Mouse (Mus musculus) hindbrain, postnatal 0 days (tissue): ENCODE measurements around the gene Lclat1. TPM values are rescaled to one million over a fixed set of nuclear protein-coding genes. Genes with fewer than 3 reads are reported as not detected.

ENCODE experiments used
- ATAC-seq: fragments of 200-750 bp; cut with Nextera tagmentation; 2 replicates; pipeline ENCODE4 v1.8.0; 2017; ENCODE audit warnings: mild to moderate bottlenecking, moderate TSS enrichment, moderate library complexity
- DNase-seq: peaks from one replicate; pipeline ENCODE4 v3.0.0-alpha.2; 2015; ENCODE audit warnings: low spot score
- H3K27ac ChIP-seq: fragments of 300-500 bp; sonication (generic); 2 replicates; pipeline ENCODE4 v1.5.1; 2014; ENCODE audit warnings: mild to moderate bottlenecking
- H3K27me3 ChIP-seq: fragments of 300-500 bp; sonication (generic); 2 replicates; pipeline ENCODE4 v1.6.1; 2014; ENCODE audit warnings: low read length, mixed read lengths; ENCODE audit not compliant: insufficient read depth
- H3K36me3 ChIP-seq: fragments of 300-500 bp; sonication (generic); 2 replicates; pipeline ENCODE4 v1.6.1; 2014; ENCODE audit warnings: low read length, mixed read lengths; ENCODE audit not compliant: insufficient read depth
- H3K4me1 ChIP-seq: fragments of 300-500 bp; sonication (generic); 2 replicates; pipeline ENCODE4 v1.6.1; 2014; ENCODE audit warnings: antibody characterized with exemption, low read length, mixed read lengths; ENCODE audit not compliant: insufficient read depth
- H3K4me2 ChIP-seq: fragments of 300-500 bp; sonication (generic); 2 replicates; pipeline ENCODE4 v1.6.1; 2014; ENCODE audit warnings: low read depth, mild to moderate bottlenecking, low read length, moderate library complexity, mixed read lengths
- H3K4me3 ChIP-seq: fragments of 300-500 bp; sonication (generic); 2 replicates; pipeline ENCODE4 v1.5.1; 2014; ENCODE audit warnings: low read length
- H3K9ac ChIP-seq: fragments of 300-500 bp; sonication (generic); replicated peaks from 2 replicates; pipeline ENCODE4 v1.6.1; 2014; ENCODE audit warnings: mild to moderate bottlenecking, low read length, moderate library complexity, mixed read lengths
- H3K9me3 ChIP-seq: fragments of 300-500 bp; sonication (generic); 2 replicates; pipeline ENCODE4 v1.6.1; 2016; ENCODE audit warnings: low read length, mixed read lengths
- CTCF ChIP-seq: IDR thresholded peaks from 2 replicates; pipeline ENCODE4 v1.5.1; 2016; ENCODE audit warnings: antibody characterized with exemption, control low read depth, low read depth
- WGBS: fragments of 180-500 bp; shearing (Covaris S2); extraction: QIAGEN DNeasy Blood & Tissue Kit; methylation state at CpG from one replicate; pipeline ENCODE4 v1.1.7; 2014; 5-methylcytosine and 5-hydroxymethylcytosine counted together
- polyA plus RNA-seq: library from polyadenylated mRNA; unstranded; fragments of >200 nt; fragmentation: Nextera tagmentation; extraction: Ambion mirVana; gene quantifications from 2 replicates; pipeline ENCODE4 v1.2.1, GENCODE M21; 2015
- total RNA-seq: library from RNA; depleted of rRNA; stranded (reverse); fragments of >200 nt; gene quantifications from 2 replicates; pipeline ENCODE4 v1.2.3, GENCODE M21; 2014

Gene Lclat1
- total and polyA plus RNA-seq, 2 experiments from 2014 or later: 9.8 to 37.1 TPM

- TF ChIP-seq CTCF: no peak
- WGBS: 69% methylated on average over 1 of the region's 1 CpGs
- H3K4me1 ChIP-seq: peaks cover 8% of the 10 kb centered on the region; the same call in 1 of the 2 replicates
Observed at GRCm38 (mm10) chr17:73233975-73234374, 126.2 kb downstream of the Lclat1 start.

GRCm38 (mm10) chr17:73237178-73237853 lies 129.5 kb downstream of the Lclat1 start:
- H3K4me2 ChIP-seq: no peak overlapping the region
- TF ChIP-seq CTCF: no peak
- H3K4me3 ChIP-seq: no peak overlapping the region
- H3K9ac ChIP-seq: no peak overlapping the region
- 0 out of 2 replicates have a peak, but pooled peaks cover 4% of the 10 kb centered on the region for H3K4me1 ChIP-seq
- H3K9me3 ChIP-seq: no peaks in the 10 kb centered on the region
- H3K27me3 ChIP-seq: no peaks in the 10 kb centered on the region
- ATAC-seq (peak; percentile 45; the same call in 1 of the 2 replicates), DNase-seq (peak; percentile 48)
- H3K27ac ChIP-seq: no peak overlapping the region
- WGBS: 54% methylated on average over 3 of the region's 3 CpGs
- no peaks in the 10 kb centered on the region for H3K36me3 ChIP-seq

More at GRCm38 (mm10) chr17:73233975-73234374, 126.2 kb downstream of the Lclat1 start:
- Histone ChIP-seq H3K27ac (no peak overlapping the region), H3K36me3 (no peaks in the 10 kb centered on the region), H3K27me3 (no peaks in the 10 kb centered on the region), H3K9me3 (no peaks in the 10 kb centered on the region), H3K4me3 (no peak overlapping the region), H3K9ac (no peak overlapping the region), H3K4me2 (no peak overlapping the region)
- no peak for ATAC-seq
- no peak for DNase-seq

- H3K27ac ChIP-seq: no peak overlapping the region
- no peak overlapping the region for H3K4me3 ChIP-seq
- H3K4me1 ChIP-seq: 0 out of 2 replicates have a peak, but pooled peaks cover 4% of the 10 kb centered on the region
- H3K9me3 ChIP-seq: no peaks in the 10 kb centered on the region
- no peaks in the 10 kb centered on the region for H3K27me3 ChIP-seq
- 69% methylated on average over 5 of the region's 5 CpGs for WGBS
- DNase-seq (no peak), ATAC-seq (no peak)
- H3K4me2 ChIP-seq: no peak overlapping the region
- H3K36me3 ChIP-seq: no peaks in the 10 kb centered on the region
- no peak for TF ChIP-seq CTCF
- no peak overlapping the region for H3K9ac ChIP-seq
Observed at GRCm38 (mm10) chr17:73238501-73238900, 130.7 kb downstream of the Lclat1 start.

- no peak overlapping the region for H3K4me3 ChIP-seq
- no peak for DNase-seq
- no peaks in the 10 kb centered on the region for H3K9me3 ChIP-seq
- H3K36me3 ChIP-seq: no peaks in the 10 kb centered on the region
- 0 out of 2 replicates have a peak, but pooled peaks cover 4% of the 10 kb centered on the region for H3K4me1 ChIP-seq
- no peak overlapping the region for H3K9ac ChIP-seq
- no peak for TF ChIP-seq CTCF
- WGBS: 79% methylated on average over 5 of the region's 5 CpGs
- no peak overlapping the region for H3K4me2 ChIP-seq
- H3K27me3 ChIP-seq: no peaks in the 10 kb centered on the region
- ATAC-seq: no peak
- no peak overlapping the region for H3K27ac ChIP-seq
Observed at GRCm38 (mm10) chr17:73241085-73241848, 133.5 kb downstream of the Lclat1 start.

GRCm38 (mm10) chr17:73243676-73244075 lies 135.9 kb downstream of the Lclat1 start:
- H3K4me3 ChIP-seq: no peak overlapping the region
- no peaks in the 10 kb centered on the region for H3K4me1 ChIP-seq
- no peak overlapping the region for H3K27ac ChIP-seq
- DNase-seq: no peak
- no peak overlapping the region for H3K9ac ChIP-seq
- no peaks in the 10 kb centered on the region for H3K9me3 ChIP-seq
- no peak for ATAC-seq
- no peak for TF ChIP-seq CTCF
- WGBS: 97% methylated on average over 6 of the region's 6 CpGs
- no peaks in the 10 kb centered on the region for H3K27me3 ChIP-seq
- H3K4me2 ChIP-seq: no peak overlapping the region
- H3K36me3 ChIP-seq: no peaks in the 10 kb centered on the region

GRCm38 (mm10) chr17:73244596-73244995 lies 136.8 kb downstream of the Lclat1 start:
- Histone ChIP-seq H3K4me3 (no peak overlapping the region), H3K9me3 (no peaks in the 10 kb centered on the region), H3K4me1 (no peaks in the 10 kb centered on the region), H3K27ac (no peak overlapping the region), H3K27me3 (no peaks in the 10 kb centered on the region), H3K36me3 (no peaks in the 10 kb centered on the region), H3K4me2 (no peak overlapping the region), H3K9ac (no peak overlapping the region)
- DNase-seq: no peak
- 90% methylated on average over 3 of the region's 3 CpGs for WGBS
- no peak for ATAC-seq
- no peak for TF ChIP-seq CTCF
